Comparison of ENCODE assay signal across 18 mouse cellular contexts in genomic region chr2:168489953-168490352, GRCm38 (mm10).
"Had no signal": no experiment of that assay in that cellular context is flagged by ENCODE, and none has a peak within 500 bp of the region (broad histone marks: within the 10 kb centered on the region; RNA-seq: fewer than 3 reads in every experiment).

No protein-coding gene starts in this region.

- ATAC-seq: liver, embryonic 12.5 days; midbrain, embryonic 13.5 days; midbrain, embryonic 15.5 days had no signal

- H3K36me3 ChIP-seq: liver, embryonic 12.5 days; midbrain, embryonic 13.5 days; midbrain, embryonic 15.5 days; neural tube, embryonic 13.5 days; neural tube, embryonic 15.5 days; stomach, embryonic 15.5 days had no signal

- H3K27me3 ChIP-seq: midbrain, embryonic 13.5 days; midbrain, embryonic 15.5 days; neural tube, embryonic 13.5 days; neural tube, embryonic 15.5 days; stomach, embryonic 15.5 days had no signal

- H3K4me2 ChIP-seq: liver, embryonic 12.5 days; lung, embryonic 14.5 days; midbrain, embryonic 11.5 days; midbrain, embryonic 13.5 days; midbrain, embryonic 15.5 days; neural tube, embryonic 13.5 days; neural tube, embryonic 15.5 days; stomach, embryonic 15.5 days had no signal

- H3K4me3 ChIP-seq: liver, embryonic 12.5 days; megakaryocyte, embryonic 14.5 days; midbrain, embryonic 13.5 days; midbrain, embryonic 15.5 days; myocyte; neural tube, embryonic 13.5 days; neural tube, embryonic 15.5 days; stomach, embryonic 15.5 days had no signal

- H3K27ac ChIP-seq: liver, embryonic 12.5 days; liver, embryonic 14.5 days; midbrain, embryonic 13.5 days; midbrain, embryonic 15.5 days; neural tube, embryonic 13.5 days; neural tube, embryonic 15.5 days; stomach, embryonic 15.5 days; stomach, postnatal 0 days had no signal

- DNase-seq: lung, adult 18-20 months; lung, embryonic 14.5 days; lung, postnatal 10 days; lung, postnatal 4 days; retina, postnatal 1 day; right cerebral cortex, adult 18-20 months; right cerebral cortex, postnatal 25 days had no signal

- H3K9ac ChIP-seq: liver, embryonic 12.5 days; liver, embryonic 14.5 days; lung, embryonic 14.5 days; midbrain, embryonic 13.5 days; midbrain, embryonic 15.5 days; neural tube, embryonic 13.5 days; neural tube, embryonic 15.5 days; stomach, embryonic 15.5 days had no signal

- H3K4me1 ChIP-seq: liver, embryonic 12.5 days; midbrain, embryonic 13.5 days; midbrain, embryonic 15.5 days; neural tube, embryonic 13.5 days; neural tube, embryonic 15.5 days; stomach, embryonic 15.5 days had no signal

- H3K9me3 ChIP-seq: liver, embryonic 12.5 days; midbrain, embryonic 13.5 days; midbrain, embryonic 15.5 days; neural tube, embryonic 13.5 days; neural tube, embryonic 15.5 days; stomach, embryonic 15.5 days had no signal
